In the genomic region with DNA sequence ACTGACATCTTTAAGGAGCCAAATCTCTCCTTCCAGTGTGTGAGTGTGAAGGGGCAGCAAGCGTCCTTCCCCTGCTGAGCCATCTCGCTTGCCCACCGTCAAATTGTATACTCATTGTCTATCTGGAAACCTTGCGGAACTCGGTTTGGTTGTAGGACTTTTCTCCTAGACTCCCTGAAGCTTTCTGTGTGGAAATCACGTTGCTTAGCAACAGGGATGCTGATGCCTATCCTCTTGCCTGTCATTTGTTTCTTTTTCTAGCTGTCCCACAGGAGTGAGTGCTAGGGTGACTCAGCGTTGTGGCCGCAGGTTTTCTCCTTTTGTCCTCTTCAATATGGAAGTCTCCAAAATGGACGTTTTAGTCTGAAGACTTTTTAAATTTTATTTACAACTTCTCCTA, we compare ENCODE assay signal across 15 mouse cellular contexts.
DNase-seq lines count a peak whose midpoint lies in the region; ATAC-seq and TF ChIP-seq lines count a peak whose summit lies in the region.
"Had no signal": no experiment of that assay in that cellular context is flagged by ENCODE, and none has a peak within 500 bp of the region (broad histone marks: within the 10 kb centered on the region; RNA-seq: fewer than 3 reads in every experiment).

No protein-coding gene starts in this region.

- no peaks in the 10 kb centered on the region for H3K4me1 ChIP-seq in hindbrain, embryonic 11.5 days (replicated peaks; ENCODE audit: control insufficient read depth, insufficient read depth, low read length)
- peaks cover 4% of the 10 kb centered on the region for H3K4me1 ChIP-seq in hindbrain, embryonic 13.5 days (replicated peaks)
- peaks cover 7% of the 10 kb centered on the region; the same call in 1 of the 2 replicates for H3K4me1 ChIP-seq in hindbrain, embryonic 14.5 days (replicated peaks; ENCODE audit: control insufficient read depth, insufficient read depth, low read length)
- no peaks in the 10 kb centered on the region for H3K4me1 ChIP-seq in midbrain, postnatal 0 days (ENCODE audit: insufficient read depth, low read length)
- H3K4me1 ChIP-seq: embryonic facial prominence, embryonic 12.5 days; heart, embryonic 15.5 days had no signal

- no peak overlapping the region for H3K4me2 ChIP-seq in hindbrain, embryonic 11.5 days (replicated peaks; ENCODE audit: low read depth, low read length)
- H3K4me2 ChIP-seq in hindbrain, embryonic 13.5 days: no peak overlapping the region; the same call in 1 of the 2 replicates
- peak overlapping the region; percentile 19; the same call in 1 of the 2 replicates for H3K4me2 ChIP-seq in hindbrain, embryonic 14.5 days (replicated peaks)
- peak overlapping the region; percentile 5 for H3K4me2 ChIP-seq in midbrain, postnatal 0 days (ENCODE audit: low read depth, low read length, poor library complexity, severe bottlenecking)
- H3K4me2 ChIP-seq: embryonic facial prominence, embryonic 12.5 days; heart, embryonic 15.5 days had no signal

- ATAC-seq in hindbrain, embryonic 11.5 days (ENCODE audit: low FRiP score): no peak
- no peak for ATAC-seq in hindbrain, embryonic 13.5 days (ENCODE audit: low FRiP score)
- ATAC-seq in hindbrain, embryonic 14.5 days (ENCODE audit: low FRiP score): no peak
- no peak for ATAC-seq in midbrain, postnatal 0 days (ENCODE audit: low FRiP score)
- ATAC-seq: activated CD4-positive, CD25-positive, alpha-beta regulatory T cell, adult 4 months; intestine, postnatal 0 days had no signal

- no peak overlapping the region for H3K9ac ChIP-seq in hindbrain, embryonic 11.5 days (ENCODE audit: low read depth, low read length)
- H3K9ac ChIP-seq in hindbrain, embryonic 13.5 days: no peak overlapping the region
- no peak overlapping the region for H3K9ac ChIP-seq in hindbrain, embryonic 14.5 days
- H3K9ac ChIP-seq in midbrain, postnatal 0 days (replicated peaks; ENCODE audit: low read length, poor library complexity, severe bottlenecking): no peak overlapping the region
- H3K9ac ChIP-seq: embryonic facial prominence, embryonic 12.5 days; heart, embryonic 15.5 days; liver, embryonic 14.5 days had no signal

- H3K27ac ChIP-seq in hindbrain, embryonic 11.5 days (ENCODE audit: low read depth, low read length): no peak overlapping the region
- H3K27ac ChIP-seq in hindbrain, embryonic 13.5 days: no peak overlapping the region
- H3K27ac ChIP-seq in hindbrain, embryonic 14.5 days: no peak overlapping the region
- no peak overlapping the region for H3K27ac ChIP-seq in midbrain, postnatal 0 days (ENCODE audit: low read depth, low read length)
- H3K27ac ChIP-seq: embryonic facial prominence, embryonic 12.5 days; gastrocnemius, adult 2 months; heart, embryonic 15.5 days; liver, embryonic 14.5 days had no signal

- peak; percentile 60 for DNase-seq in hindbrain, embryonic 11.5 days (ENCODE audit: low spot score)
- DNase-seq in R1 (ENCODE audit: low read depth, low spot score): peak; percentile 61
- peak; percentile 51 for DNase-seq in hindbrain, embryonic 14.5 days (ENCODE audit: low spot score)
- DNase-seq in midbrain, postnatal 0 days (ENCODE audit: low spot score): peak; percentile 69
- DNase-seq in liver: no peak
- no peak for DNase-seq in heart, adult 18-20 months
- DNase-seq: gastrocnemius, adult 2 months; layer of hippocampus, postnatal 36 days had no signal

- no peaks in the 10 kb centered on the region for H3K27me3 ChIP-seq in hindbrain, embryonic 11.5 days (ENCODE audit: control insufficient read depth, insufficient read depth, low read length)
- H3K27me3 ChIP-seq in hindbrain, embryonic 13.5 days: no peaks in the 10 kb centered on the region
- H3K27me3 ChIP-seq in hindbrain, embryonic 14.5 days (ENCODE audit: control insufficient read depth, insufficient read depth, low read length): no peaks in the 10 kb centered on the region
- H3K27me3 ChIP-seq in midbrain, postnatal 0 days (ENCODE audit: insufficient read depth, low read length): no peaks in the 10 kb centered on the region
- H3K27me3 ChIP-seq: embryonic facial prominence, embryonic 12.5 days; heart, embryonic 15.5 days; megakaryocyte, embryonic 14.5 days had no signal

- H3K4me3 ChIP-seq in hindbrain, embryonic 11.5 days (ENCODE audit: low read depth, low read length): no peak overlapping the region
- H3K4me3 ChIP-seq in hindbrain, embryonic 13.5 days: no peak overlapping the region
- no peak overlapping the region for H3K4me3 ChIP-seq in hindbrain, embryonic 14.5 days (replicated peaks; ENCODE audit: low read length)
- no peak overlapping the region for H3K4me3 ChIP-seq in midbrain, postnatal 0 days (ENCODE audit: low read depth, low read length)
- H3K4me3 ChIP-seq: embryonic facial prominence, embryonic 12.5 days; gastrocnemius, adult 2 months; heart, embryonic 15.5 days had no signal

- no peaks in the 10 kb centered on the region for H3K36me3 ChIP-seq in hindbrain, embryonic 11.5 days (ENCODE audit: control insufficient read depth, insufficient read depth, low read length)
- H3K36me3 ChIP-seq in hindbrain, embryonic 13.5 days: no peaks in the 10 kb centered on the region
- H3K36me3 ChIP-seq in hindbrain, embryonic 14.5 days (replicated peaks; ENCODE audit: control insufficient read depth, insufficient read depth): no peaks in the 10 kb centered on the region
- H3K36me3 ChIP-seq in midbrain, postnatal 0 days (ENCODE audit: insufficient read depth, low read length): no peaks in the 10 kb centered on the region
- H3K36me3 ChIP-seq: embryonic facial prominence, embryonic 12.5 days; heart, embryonic 15.5 days had no signal

- no peaks in the 10 kb centered on the region for H3K9me3 ChIP-seq in hindbrain, embryonic 11.5 days (ENCODE audit: control insufficient read depth, low read length)
- no peaks in the 10 kb centered on the region for H3K9me3 ChIP-seq in hindbrain, embryonic 13.5 days
- H3K9me3 ChIP-seq in hindbrain, embryonic 14.5 days (ENCODE audit: control insufficient read depth, low read length): no peaks in the 10 kb centered on the region
- H3K9me3 ChIP-seq in midbrain, postnatal 0 days (ENCODE audit: low read length): no peaks in the 10 kb centered on the region
- H3K9me3 ChIP-seq: embryonic facial prominence, embryonic 12.5 days; heart, embryonic 15.5 days; megakaryocyte, embryonic 14.5 days had no signal

- TF ChIP-seq CTCF in midbrain, postnatal 0 days (IDR thresholded peaks at IDR 0.05): no peak

- 11% methylated on average over 9 of the region's 9 CpGs for WGBS in hindbrain, embryonic 11.5 days
- WGBS in hindbrain, embryonic 13.5 days: 5% methylated on average over 9 of the region's 9 CpGs
- 6% methylated on average over 9 of the region's 9 CpGs for WGBS in hindbrain, embryonic 14.5 days
- 6% methylated on average over 9 of the region's 9 CpGs for WGBS in midbrain, postnatal 0 days

Comparison
In these comparisons a context has a peak if more than half of its experiments do, and no peak if none do; other contexts are left out.
1. H3K4me2 ChIP-seq: peak in hindbrain, embryonic 14.5 days (single experiment) and midbrain, postnatal 0 days (single experiment); none in hindbrain, embryonic 11.5 days (single experiment) and hindbrain, embryonic 13.5 days (single experiment).
2. DNase-seq: peak in hindbrain, embryonic 11.5 days (single experiment), R1 (single experiment), hindbrain, embryonic 14.5 days (single experiment) and midbrain, postnatal 0 days (single experiment); none in liver (single experiment) and heart, adult 18-20 months (0 of 2).